Mouse (Mus musculus): Measurements from ENCODE around the gene Igsf3. TPM values are rescaled to one million over a fixed set of nuclear protein-coding genes. Genes with fewer than 3 reads are reported as not detected.

Igsf3 gene
- total and polyA plus RNA-seq, 3 experiments: not detected

GRCm38 (mm10) chr3:101506970-101507702 is 130.3 kb downstream of the Igsf3 start:
- no peak overlapping the region for H3K27ac ChIP-seq (ENCODE audit: control insufficient read depth, low read depth, low read length)
- no peak overlapping the region for H3K9ac ChIP-seq (ENCODE audit: control insufficient read depth, low read depth, low read length, poor library complexity, severe bottlenecking)
- no peak for DNase-seq (ENCODE audit: low read depth, low spot score)
- H3K79me2 ChIP-seq (ENCODE audit: control insufficient read depth, insufficient read depth, low read length, poor library complexity): no peaks in the 10 kb centered on the region
- no peaks in the 10 kb centered on the region for H3K4me1 ChIP-seq (ENCODE audit: control insufficient read depth in 1 of 2, insufficient read depth in 2 of 2, low read length in 2 of 2)
- H3K27me3 ChIP-seq (ENCODE audit: control insufficient read depth in 1 of 2, insufficient read depth in 2 of 2, low read length in 2 of 2): no peaks in the 10 kb centered on the region
- TF ChIP-seq POLR2A (IDR thresholded peaks at IDR 0.05; ENCODE audit: control insufficient read depth in 1 of 2, insufficient read depth in 1 of 2, low read depth in 1 of 2, low read length in 2 of 2, poor library complexity in 1 of 2) (no peak), MYB (IDR thresholded peaks at IDR 0.05; ENCODE audit: low read depth, low read length) (no peak), JUND (IDR thresholded peaks at IDR 0.05; ENCODE audit: low read depth, low read length) (no peak), GABPA (IDR thresholded peaks at IDR 0.05; ENCODE audit: low read depth, low read length) (no peak), RAD21 (IDR thresholded peaks at IDR 0.05; ENCODE audit: low read depth, low read length) (no peak), EP300 (IDR thresholded peaks at IDR 0.05; ENCODE audit: low read depth in 1 of 2, low read length in 2 of 2) (no peak), POLR2AphosphoS2 (IDR thresholded peaks at IDR 0.05; ENCODE audit: low read length) (no peak), MAFK (IDR thresholded peaks at IDR 0.05; ENCODE audit: borderline replicate concordance, low read depth, low read length) (no peak)
- H3K9me3 ChIP-seq (replicated peaks; ENCODE audit: insufficient read depth, low read length): no peaks in the 10 kb centered on the region
- no peaks in the 10 kb centered on the region for H3K36me3 ChIP-seq (ENCODE audit: control insufficient read depth in 1 of 2, insufficient read depth in 2 of 2, low read length in 2 of 2)
- no peak overlapping the region for H3K4me3 ChIP-seq (ENCODE audit: control insufficient read depth in 1 of 2, insufficient read depth in 1 of 2, low read depth in 2 of 2, low read length in 2 of 2)

GRCm38 (mm10) chr3:101507766-101508165 is 130.9 kb downstream of the Igsf3 start:
- Histone ChIP-seq H3K4me3 (ENCODE audit: control insufficient read depth in 1 of 2, insufficient read depth in 1 of 2, low read depth in 2 of 2, low read length in 2 of 2) (no peak overlapping the region), H3K27ac (ENCODE audit: control insufficient read depth, low read depth, low read length) (no peak overlapping the region), H3K27me3 (ENCODE audit: control insufficient read depth in 1 of 2, insufficient read depth in 2 of 2, low read length in 2 of 2) (no peaks in the 10 kb centered on the region), H3K79me2 (ENCODE audit: control insufficient read depth, insufficient read depth, low read length, poor library complexity) (no peaks in the 10 kb centered on the region), H3K36me3 (ENCODE audit: control insufficient read depth in 1 of 2, insufficient read depth in 2 of 2, low read length in 2 of 2) (no peaks in the 10 kb centered on the region), H3K4me1 (ENCODE audit: control insufficient read depth in 1 of 2, insufficient read depth in 2 of 2, low read length in 2 of 2) (no peaks in the 10 kb centered on the region), H3K9me3 (replicated peaks; ENCODE audit: insufficient read depth, low read length) (no peaks in the 10 kb centered on the region), H3K9ac (ENCODE audit: control insufficient read depth, low read depth, low read length, poor library complexity, severe bottlenecking) (no peak overlapping the region)
- DNase-seq (ENCODE audit: low read depth, low spot score): no peak
- no peak for TF ChIP-seq GATA1 (IDR thresholded peaks at IDR 0.05; ENCODE audit: low read depth, low read length)
- TF ChIP-seq POLR2AphosphoS2 (IDR thresholded peaks at IDR 0.05; ENCODE audit: low read length): no peak
- no peak for TF ChIP-seq ZC3H11A (IDR thresholded peaks at IDR 0.05; ENCODE audit: low read depth, low read length)
- TF ChIP-seq MXI1 (IDR thresholded peaks at IDR 0.05; ENCODE audit: low read depth, low read length): no peak

- Histone ChIP-seq H3K79me2 (ENCODE audit: control insufficient read depth, insufficient read depth, low read length, poor library complexity) (no peaks in the 10 kb centered on the region), H3K4me1 (ENCODE audit: control insufficient read depth in 1 of 2, insufficient read depth in 2 of 2, low read length in 2 of 2) (no peaks in the 10 kb centered on the region), H3K9me3 (replicated peaks; ENCODE audit: insufficient read depth, low read length) (no peaks in the 10 kb centered on the region), H3K4me3 (ENCODE audit: control insufficient read depth in 1 of 2, insufficient read depth in 1 of 2, low read depth in 2 of 2, low read length in 2 of 2) (no peak overlapping the region), H3K36me3 (ENCODE audit: control insufficient read depth in 1 of 2, insufficient read depth in 2 of 2, low read length in 2 of 2) (no peaks in the 10 kb centered on the region), H3K27ac (ENCODE audit: control insufficient read depth, low read depth, low read length) (no peak overlapping the region), H3K9ac (ENCODE audit: control insufficient read depth, low read depth, low read length, poor library complexity, severe bottlenecking) (no peak overlapping the region), H3K27me3 (ENCODE audit: control insufficient read depth in 1 of 2, insufficient read depth in 2 of 2, low read length in 2 of 2) (no peaks in the 10 kb centered on the region)
- DNase-seq (ENCODE audit: low read depth, low spot score): no peak
- TF ChIP-seq GABPA (IDR thresholded peaks at IDR 0.05; ENCODE audit: low read depth, low read length) (no peak), CHD1 (IDR thresholded peaks at IDR 0.05; ENCODE audit: low read depth, low read length) (no peak), HCFC1 (IDR thresholded peaks at IDR 0.05; ENCODE audit: low read depth, low read length) (no peak), UBTF (IDR thresholded peaks at IDR 0.05; ENCODE audit: borderline replicate concordance, insufficient read depth, low read depth, low read length) (no peak), E2F4 (IDR thresholded peaks at IDR 0.05; ENCODE audit: borderline replicate concordance, low read depth, low read length) (no peak), ELF1 (IDR thresholded peaks at IDR 0.05; ENCODE audit: low read depth, low read length) (no peak), BHLHE40 (IDR thresholded peaks at IDR 0.05; ENCODE audit: borderline replicate concordance, low read depth, low read length) (no peak), SMC3 (IDR thresholded peaks at IDR 0.05; ENCODE audit: low read depth, low read length) (no peak), MAX (IDR thresholded peaks at IDR 0.05; ENCODE audit: low read length) (no peak), EP300 (IDR thresholded peaks at IDR 0.05; ENCODE audit: low read depth in 1 of 2, low read length in 2 of 2) (no peak), ZC3H11A (IDR thresholded peaks at IDR 0.05; ENCODE audit: low read depth, low read length) (no peak), POLR2AphosphoS5 (IDR thresholded peaks at IDR 0.05; ENCODE audit: borderline replicate concordance, low read depth, low read length) (no peak)
These were observed 133.0 kb downstream of the Igsf3 start for GRCm38 (mm10) chr3:101509707-101510544.
